Mouse (Mus musculus): ENCODE results near the gene Olfr1410. TPM values are rescaled to one million over a fixed set of nuclear protein-coding genes. Genes with fewer than 3 reads are reported as not detected.

The Olfr1410 gene
- total and polyA plus RNA-seq, 2 experiments from 2014 or later: not detected

DNA sequence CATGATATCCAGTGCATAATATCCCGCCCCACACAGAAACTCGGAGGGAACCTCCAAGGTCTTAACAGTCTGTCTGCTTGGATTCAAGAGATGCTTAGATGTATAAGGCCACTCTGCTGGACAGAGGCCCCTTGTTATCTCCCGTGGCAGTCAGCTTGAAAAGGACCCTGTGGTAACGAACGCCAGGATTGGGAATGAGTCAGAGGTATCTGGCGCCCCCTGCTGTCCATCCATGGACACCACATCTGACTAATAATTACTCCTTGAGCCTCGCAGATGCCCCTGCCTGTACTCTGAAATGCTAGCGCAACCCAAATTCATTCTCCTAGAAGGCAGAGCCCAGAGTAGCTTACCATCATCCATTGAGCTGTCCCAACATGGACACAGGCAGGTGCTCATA is 42.2 kb downstream of the Olfr1410 start:
- no peak for ATAC-seq (ENCODE audit: low FRiP score)

DNA sequence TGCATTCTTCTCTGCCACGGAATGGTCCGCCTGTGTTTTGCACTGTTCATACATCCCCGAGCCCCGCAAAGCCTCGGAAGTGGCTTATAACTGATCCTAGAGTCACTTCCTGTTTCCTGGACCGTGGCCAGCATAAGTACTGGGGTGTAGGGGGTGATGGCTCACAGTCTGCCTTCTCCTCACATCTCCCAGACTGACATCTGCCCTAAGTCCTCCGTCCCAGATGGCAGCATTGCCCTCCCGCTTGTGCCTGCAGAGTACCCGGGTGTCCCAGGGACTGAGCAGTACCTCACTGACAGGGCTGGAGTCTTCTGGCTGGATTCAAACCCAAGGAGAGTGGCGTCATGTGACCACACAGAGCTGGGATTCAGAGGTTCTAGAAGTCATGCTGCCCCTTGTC is 42.6 kb downstream of the Olfr1410 start:
- Histone ChIP-seq H3K27ac (ENCODE audit: low read depth, low read length) (no peak overlapping the region), H3K4me1 (ENCODE audit: insufficient read depth, low read length) (no peaks in the 10 kb centered on the region), H3K27me3 (ENCODE audit: insufficient read depth, low read length) (no peaks in the 10 kb centered on the region), H3K4me2 (ENCODE audit: low read depth, low read length, poor library complexity, severe bottlenecking) (0 out of 2 replicates have a peak overlapping the region, but pooled peaks have one; percentile 12), H3K9ac (replicated peaks; ENCODE audit: low read length, poor library complexity, severe bottlenecking) (no peak overlapping the region), H3K4me3 (ENCODE audit: low read depth, low read length) (no peak overlapping the region), H3K36me3 (ENCODE audit: insufficient read depth, low read length) (no peaks in the 10 kb centered on the region), H3K9me3 (ENCODE audit: low read length) (no peaks in the 10 kb centered on the region)
- DNase-seq (ENCODE audit: low spot score) (no peak), ATAC-seq (ENCODE audit: low FRiP score) (peak; percentile 18; the same call in 1 of the 2 replicates)
- TF ChIP-seq CTCF (IDR thresholded peaks at IDR 0.05): no peak
- WGBS: 57% methylated on average over 10 of the region's 10 CpGs

More for the DNA sequence above, 42.2 kb downstream of the Olfr1410 start:
- Histone ChIP-seq H3K27me3 (ENCODE audit: insufficient read depth, low read length) (no peaks in the 10 kb centered on the region), H3K4me3 (ENCODE audit: low read depth, low read length) (no peak overlapping the region), H3K4me1 (ENCODE audit: insufficient read depth, low read length) (no peaks in the 10 kb centered on the region), H3K36me3 (ENCODE audit: insufficient read depth, low read length) (no peaks in the 10 kb centered on the region), H3K9ac (replicated peaks; ENCODE audit: low read length, poor library complexity, severe bottlenecking) (no peak overlapping the region), H3K27ac (ENCODE audit: low read depth, low read length) (no peak overlapping the region), H3K4me2 (ENCODE audit: low read depth, low read length, poor library complexity, severe bottlenecking) (0 out of 2 replicates have a peak overlapping the region, but pooled peaks have one; percentile 12), H3K9me3 (ENCODE audit: low read length) (no peaks in the 10 kb centered on the region)
- DNase-seq (ENCODE audit: low spot score): peak; percentile 88
- whole genome bisulfite sequencing: 9% methylated on average over 8 of the region's 8 CpGs
- peak; percentile 93 for TF ChIP-seq CTCF (IDR thresholded peaks at IDR 0.05)

- no peak within 1 kb of the TSS for H3K9ac ChIP-seq (replicated peaks; ENCODE audit: low read length, poor library complexity, severe bottlenecking)
Observed at GRCm38 (mm10) chr1:92648673-92649072, 43.1 kb downstream of the Olfr1410 start, which contains the start of gene Otos. Otos (minus strand) TSS chr1:92648841.

DNA sequence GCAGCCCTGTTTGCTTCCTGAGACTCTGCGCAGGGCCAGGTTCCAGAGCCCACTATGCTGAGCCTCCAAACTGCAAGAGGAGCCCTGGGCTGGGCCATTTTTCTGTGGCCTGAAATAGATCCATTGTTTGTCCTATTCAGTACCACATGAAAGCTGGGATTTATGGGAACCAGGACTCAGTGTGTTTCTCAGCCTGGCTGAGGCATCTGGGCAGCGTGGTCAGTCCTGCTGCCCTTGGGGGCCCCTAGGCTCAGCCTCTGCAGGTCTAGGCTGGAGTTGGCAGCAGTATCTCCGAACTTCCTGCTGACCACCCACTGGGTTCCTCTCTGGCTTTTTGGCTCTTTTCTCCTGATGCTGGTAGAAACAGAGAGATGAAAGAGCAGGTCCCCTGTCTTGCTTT is 45.9 kb downstream of the Olfr1410 start:
- no peak overlapping the region for H3K4me3 ChIP-seq (ENCODE audit: low read depth, low read length)
- no peak overlapping the region for H3K9ac ChIP-seq (replicated peaks; ENCODE audit: low read length, poor library complexity, severe bottlenecking)
- H3K4me2 ChIP-seq (ENCODE audit: low read depth, low read length, poor library complexity, severe bottlenecking): no peak overlapping the region
- H3K4me1 ChIP-seq (ENCODE audit: insufficient read depth, low read length): no peaks in the 10 kb centered on the region
- TF ChIP-seq CTCF (IDR thresholded peaks at IDR 0.05): no peak
- WGBS: 59% methylated on average over 3 of the region's 3 CpGs
- H3K9me3 ChIP-seq (ENCODE audit: low read length): no peaks in the 10 kb centered on the region
- H3K36me3 ChIP-seq (ENCODE audit: insufficient read depth, low read length): no peaks in the 10 kb centered on the region
- no peaks in the 10 kb centered on the region for H3K27me3 ChIP-seq (ENCODE audit: insufficient read depth, low read length)
- ATAC-seq (ENCODE audit: low FRiP score): no peak
- DNase-seq (ENCODE audit: low spot score): peak; percentile 32
- H3K27ac ChIP-seq (ENCODE audit: low read depth, low read length): no peak overlapping the region

More at GRCm38 (mm10) chr1:92648673-92649072, 43.1 kb downstream of the Olfr1410 start, which contains the start of gene Otos:
- ATAC-seq (ENCODE audit: low FRiP score): peak; percentile 59; the same call in 1 of the 2 replicates
- H3K4me2 ChIP-seq (ENCODE audit: low read depth, low read length, poor library complexity, severe bottlenecking): 0 out of 2 replicates have a peak within 1 kb of the TSS, but pooled peaks have one; percentile 12
- H3K27ac ChIP-seq (ENCODE audit: low read depth, low read length): no peak within 1 kb of the TSS
- TF ChIP-seq CTCF (IDR thresholded peaks at IDR 0.05): peak; percentile 86
- H3K4me3 ChIP-seq (ENCODE audit: low read depth, low read length): no peak within 1 kb of the TSS
- peak; percentile 88 for DNase-seq (ENCODE audit: low spot score)
- no peaks in the 10 kb centered on the region for H3K36me3 ChIP-seq (ENCODE audit: insufficient read depth, low read length)
- H3K4me1 ChIP-seq (ENCODE audit: insufficient read depth, low read length): no peaks in the 10 kb centered on the region
- no peaks in the 10 kb centered on the region for H3K27me3 ChIP-seq (ENCODE audit: insufficient read depth, low read length)
- WGBS: 20% methylated on average over 8 of the region's 8 CpGs
- no peaks in the 10 kb centered on the region for H3K9me3 ChIP-seq (ENCODE audit: low read length)

DNA sequence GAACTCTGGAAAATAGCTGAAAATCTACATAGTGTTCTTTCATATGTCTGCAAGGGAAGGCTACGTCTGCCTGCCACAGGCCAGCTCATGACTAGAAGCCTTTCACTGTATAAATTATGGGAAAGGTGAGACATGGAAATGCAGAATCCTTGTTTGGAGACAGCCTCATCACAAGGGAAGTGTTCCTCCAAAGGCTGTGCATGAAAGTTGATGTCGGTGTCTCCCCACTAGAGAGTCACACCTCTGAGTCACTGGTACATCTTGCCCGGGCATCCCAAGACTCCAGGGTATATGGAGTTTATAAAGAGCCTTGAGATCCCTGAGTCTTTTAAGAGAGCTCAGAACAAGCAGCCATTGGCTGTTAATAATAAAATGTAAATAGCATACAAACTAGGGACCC is 47.6 kb downstream of the Olfr1410 start:
- Histone ChIP-seq H3K9ac (replicated peaks; ENCODE audit: low read length, poor library complexity, severe bottlenecking) (no peak overlapping the region), H3K4me3 (ENCODE audit: low read depth, low read length) (no peak overlapping the region), H3K27me3 (ENCODE audit: insufficient read depth, low read length) (no peaks in the 10 kb centered on the region), H3K9me3 (ENCODE audit: low read length) (no peaks in the 10 kb centered on the region), H3K4me2 (ENCODE audit: low read depth, low read length, poor library complexity, severe bottlenecking) (no peak overlapping the region), H3K4me1 (ENCODE audit: insufficient read depth, low read length) (no peaks in the 10 kb centered on the region), H3K36me3 (ENCODE audit: insufficient read depth, low read length) (no peaks in the 10 kb centered on the region), H3K27ac (ENCODE audit: low read depth, low read length) (no peak overlapping the region)
- DNase-seq (ENCODE audit: low spot score) (no peak), ATAC-seq (ENCODE audit: low FRiP score) (no peak)
- TF ChIP-seq CTCF (IDR thresholded peaks at IDR 0.05): no peak
- WGBS: 87% methylated on average over 3 of the region's 3 CpGs

GRCm38 (mm10) chr1:92654676-92655075 is 49.1 kb downstream of the Olfr1410 start:
- WGBS: 39% methylated on average over 2 of the region's 2 CpGs
- Histone ChIP-seq H3K36me3 (ENCODE audit: insufficient read depth, low read length) (no peaks in the 10 kb centered on the region), H3K4me1 (ENCODE audit: insufficient read depth, low read length) (no peaks in the 10 kb centered on the region), H3K27ac (ENCODE audit: low read depth, low read length) (no peak overlapping the region), H3K4me3 (ENCODE audit: low read depth, low read length) (no peak overlapping the region), H3K9me3 (ENCODE audit: low read length) (no peaks in the 10 kb centered on the region), H3K4me2 (ENCODE audit: low read depth, low read length, poor library complexity, severe bottlenecking) (no peak overlapping the region), H3K27me3 (ENCODE audit: insufficient read depth, low read length) (no peaks in the 10 kb centered on the region), H3K9ac (replicated peaks; ENCODE audit: low read length, poor library complexity, severe bottlenecking) (no peak overlapping the region)
- no peak for TF ChIP-seq CTCF (IDR thresholded peaks at IDR 0.05)
- DNase-seq (ENCODE audit: low spot score) (no peak), ATAC-seq (ENCODE audit: low FRiP score) (no peak)

Measured in midbrain, postnatal 0 days (tissue).